Mouse (Mus musculus): ENCODE measurements around the gene Snrnp70. TPM values are rescaled to one million over a fixed set of nuclear protein-coding genes. Genes with fewer than 3 reads are reported as not detected.

The Snrnp70 gene
- 230 TPM for polyA plus RNA-seq (2015; fragmentation: Illumina TruSeq; extraction: RNeasy Lipid Tissue Mini Kit (QIAGEN cat#74804); ENCODE audit: insufficient read depth, low read depth, low replicate concordance)

GRCm38 (mm10) chr7:45395578-45396336 lies at the start of gene Snrnp70:
Snrnp70 (minus strand) TSS chr7:45395742.

GRCm38 (mm10) chr7:45437521-45438276 lies 42.2 kb upstream of the Snrnp70 start, which contains the start of gene Ruvbl2:
Ruvbl2 (minus strand) TSS chr7:45438096.

GRCm38 (mm10) chr7:45434203-45435015 lies 38.9 kb upstream of the Snrnp70 start, which contains the start of gene Gys1:
Gys1 (plus strand) TSS chr7:45434844.

GRCm38 (mm10) chr7:45420615-45420919 lies 25.0 kb upstream of the Snrnp70 start, which contains the start of gene Lhb:
Lhb (plus strand) TSS chr7:45420820.

GRCm38 (mm10) chr7:45413113-45413863 lies 17.7 kb upstream of the Snrnp70 start, which contains the start of gene Ntf5:
Ntf5 (plus strand) TSS chr7:45413695.

GRCm38 (mm10) chr7:45405091-45406075 lies 9.8 kb upstream of the Snrnp70 start, which contains the start of gene Kcna7:
Kcna7 (plus strand) TSS chr7:45405653.

GRCm38 (mm10) chr7:45370475-45371311 lies 24.8 kb downstream of the Snrnp70 start, which contains the start of gene Lin7b:
Lin7b (minus strand) TSS chr7:45370583.

GRCm38 (mm10) chr7:45366652-45367019 lies 28.9 kb downstream of the Snrnp70 start, which contains the start of gene Ppfia3:
Ppfia3 (minus strand) TSS chr7:45367019.

GRCm38 (mm10) chr7:45335056-45335455 lies 60.5 kb downstream of the Snrnp70 start, which contains the start of gene Hrc:
Hrc (plus strand) TSS chr7:45335290.

GRCm38 (mm10) chr7:45333431-45333982 lies 62.0 kb downstream of the Snrnp70 start, which contains the start of gene Trpm4:
Trpm4 (minus strand) TSS chr7:45333780.

Other genes with a start within 250 kb of the Snrnp70 start
- gene Pih1d1, start 241.4 kb downstream of the Snrnp70 start, polyA plus RNA-seq (2015; fragmentation: Illumina TruSeq; extraction: RNeasy Lipid Tissue Mini Kit (QIAGEN cat#74804); ENCODE audit: insufficient read depth, low read depth, low replicate concordance), result 8.8 TPM
- gene Aldh16a1, start 241.2 kb downstream of the Snrnp70 start, polyA plus RNA-seq (2015; fragmentation: Illumina TruSeq; extraction: RNeasy Lipid Tissue Mini Kit (QIAGEN cat#74804); ENCODE audit: insufficient read depth, low read depth, low replicate concordance), result 9.4 TPM
- gene Slc17a7, start 231.8 kb downstream of the Snrnp70 start, polyA plus RNA-seq (2015; fragmentation: Illumina TruSeq; extraction: RNeasy Lipid Tissue Mini Kit (QIAGEN cat#74804); ENCODE audit: insufficient read depth, low read depth, low replicate concordance), result not detected
- gene Gfy, start 216.2 kb downstream of the Snrnp70 start, polyA plus RNA-seq (2015; fragmentation: Illumina TruSeq; extraction: RNeasy Lipid Tissue Mini Kit (QIAGEN cat#74804); ENCODE audit: insufficient read depth, low read depth, low replicate concordance), result not detected
- not detected for gene Pth2, start 214.7 kb downstream of the Snrnp70 start, polyA plus RNA-seq (2015; fragmentation: Illumina TruSeq; extraction: RNeasy Lipid Tissue Mini Kit (QIAGEN cat#74804); ENCODE audit: insufficient read depth, low read depth, low replicate concordance)
- not detected for gene Ccdc155, start 190.8 kb downstream of the Snrnp70 start, polyA plus RNA-seq (2015; fragmentation: Illumina TruSeq; extraction: RNeasy Lipid Tissue Mini Kit (QIAGEN cat#74804); ENCODE audit: insufficient read depth, low read depth, low replicate concordance)
- gene Dkkl1, start 183.6 kb downstream of the Snrnp70 start, polyA plus RNA-seq (2015; fragmentation: Illumina TruSeq; extraction: RNeasy Lipid Tissue Mini Kit (QIAGEN cat#74804); ENCODE audit: insufficient read depth, low read depth, low replicate concordance), result 7.0 TPM
- gene Tead2, start 180.0 kb downstream of the Snrnp70 start, polyA plus RNA-seq (2015; fragmentation: Illumina TruSeq; extraction: RNeasy Lipid Tissue Mini Kit (QIAGEN cat#74804); ENCODE audit: insufficient read depth, low read depth, low replicate concordance), result 98.6 TPM
- gene Cd37, start 156.6 kb downstream of the Snrnp70 start, polyA plus RNA-seq (2015; fragmentation: Illumina TruSeq; extraction: RNeasy Lipid Tissue Mini Kit (QIAGEN cat#74804); ENCODE audit: insufficient read depth, low read depth, low replicate concordance), result 2.7 TPM
- not detected for gene Slc6a16, start 154.7 kb downstream of the Snrnp70 start, polyA plus RNA-seq (2015; fragmentation: Illumina TruSeq; extraction: RNeasy Lipid Tissue Mini Kit (QIAGEN cat#74804); ENCODE audit: insufficient read depth, low read depth, low replicate concordance)
- not detected for gene Slc6a21, start 118.2 kb downstream of the Snrnp70 start, polyA plus RNA-seq (2015; fragmentation: Illumina TruSeq; extraction: RNeasy Lipid Tissue Mini Kit (QIAGEN cat#74804); ENCODE audit: insufficient read depth, low read depth, low replicate concordance)
- gene Trpm4, start 62.0 kb downstream of the Snrnp70 start, polyA plus RNA-seq (2015; fragmentation: Illumina TruSeq; extraction: RNeasy Lipid Tissue Mini Kit (QIAGEN cat#74804); ENCODE audit: insufficient read depth, low read depth, low replicate concordance), result 15.2 TPM
- gene Hrc, start 60.5 kb downstream of the Snrnp70 start, polyA plus RNA-seq (2015; fragmentation: Illumina TruSeq; extraction: RNeasy Lipid Tissue Mini Kit (QIAGEN cat#74804); ENCODE audit: insufficient read depth, low read depth, low replicate concordance), result 0.89 TPM
- 0.92 TPM for gene Ppfia3, start 28.7 kb downstream of the Snrnp70 start, polyA plus RNA-seq (2015; fragmentation: Illumina TruSeq; extraction: RNeasy Lipid Tissue Mini Kit (QIAGEN cat#74804); ENCODE audit: insufficient read depth, low read depth, low replicate concordance)
- gene Lin7b, start 25.2 kb downstream of the Snrnp70 start, polyA plus RNA-seq (2015; fragmentation: Illumina TruSeq; extraction: RNeasy Lipid Tissue Mini Kit (QIAGEN cat#74804); ENCODE audit: insufficient read depth, low read depth, low replicate concordance), result 4.4 TPM
- not detected for gene Kcna7, start 9.9 kb upstream of the Snrnp70 start, polyA plus RNA-seq (2015; fragmentation: Illumina TruSeq; extraction: RNeasy Lipid Tissue Mini Kit (QIAGEN cat#74804); ENCODE audit: insufficient read depth, low read depth, low replicate concordance)
- not detected for gene Ntf5, start 18.0 kb upstream of the Snrnp70 start, polyA plus RNA-seq (2015; fragmentation: Illumina TruSeq; extraction: RNeasy Lipid Tissue Mini Kit (QIAGEN cat#74804); ENCODE audit: insufficient read depth, low read depth, low replicate concordance)
- not detected for gene Lhb, start 25.1 kb upstream of the Snrnp70 start, polyA plus RNA-seq (2015; fragmentation: Illumina TruSeq; extraction: RNeasy Lipid Tissue Mini Kit (QIAGEN cat#74804); ENCODE audit: insufficient read depth, low read depth, low replicate concordance)
- gene Gys1, start 39.1 kb upstream of the Snrnp70 start, polyA plus RNA-seq (2015; fragmentation: Illumina TruSeq; extraction: RNeasy Lipid Tissue Mini Kit (QIAGEN cat#74804); ENCODE audit: insufficient read depth, low read depth, low replicate concordance), result 3.9 TPM
- 11.0 TPM for gene Ruvbl2, start 42.4 kb upstream of the Snrnp70 start, polyA plus RNA-seq (2015; fragmentation: Illumina TruSeq; extraction: RNeasy Lipid Tissue Mini Kit (QIAGEN cat#74804); ENCODE audit: insufficient read depth, low read depth, low replicate concordance)
- gene Ftl1, start 64.1 kb upstream of the Snrnp70 start, polyA plus RNA-seq (2015; fragmentation: Illumina TruSeq; extraction: RNeasy Lipid Tissue Mini Kit (QIAGEN cat#74804); ENCODE audit: insufficient read depth, low read depth, low replicate concordance), result 893 TPM
- 42.0 TPM for gene Bax, start 71.2 kb upstream of the Snrnp70 start, polyA plus RNA-seq (2015; fragmentation: Illumina TruSeq; extraction: RNeasy Lipid Tissue Mini Kit (QIAGEN cat#74804); ENCODE audit: insufficient read depth, low read depth, low replicate concordance)
- 1.5 TPM for gene Tulp2, start 86.1 kb upstream of the Snrnp70 start, polyA plus RNA-seq (2015; fragmentation: Illumina TruSeq; extraction: RNeasy Lipid Tissue Mini Kit (QIAGEN cat#74804); ENCODE audit: insufficient read depth, low read depth, low replicate concordance)
- gene Gm45808, start 91.1 kb upstream of the Snrnp70 start, polyA plus RNA-seq (2015; fragmentation: Illumina TruSeq; extraction: RNeasy Lipid Tissue Mini Kit (QIAGEN cat#74804); ENCODE audit: insufficient read depth, low read depth, low replicate concordance), result not detected
- gene Dhdh, start 93.1 kb upstream of the Snrnp70 start, polyA plus RNA-seq (2015; fragmentation: Illumina TruSeq; extraction: RNeasy Lipid Tissue Mini Kit (QIAGEN cat#74804); ENCODE audit: insufficient read depth, low read depth, low replicate concordance), result 2.1 TPM
- gene Nucb1, start 114.7 kb upstream of the Snrnp70 start, polyA plus RNA-seq (2015; fragmentation: Illumina TruSeq; extraction: RNeasy Lipid Tissue Mini Kit (QIAGEN cat#74804); ENCODE audit: insufficient read depth, low read depth, low replicate concordance), result 43.0 TPM
- 14.2 TPM for gene Ppp1r15a, start 130.5 kb upstream of the Snrnp70 start, polyA plus RNA-seq (2015; fragmentation: Illumina TruSeq; extraction: RNeasy Lipid Tissue Mini Kit (QIAGEN cat#74804); ENCODE audit: insufficient read depth, low read depth, low replicate concordance)
- 3.5 TPM for gene Plekha4, start 130.6 kb upstream of the Snrnp70 start, polyA plus RNA-seq (2015; fragmentation: Illumina TruSeq; extraction: RNeasy Lipid Tissue Mini Kit (QIAGEN cat#74804); ENCODE audit: insufficient read depth, low read depth, low replicate concordance)
- gene Hsd17b14, start 159.2 kb upstream of the Snrnp70 start, polyA plus RNA-seq (2015; fragmentation: Illumina TruSeq; extraction: RNeasy Lipid Tissue Mini Kit (QIAGEN cat#74804); ENCODE audit: insufficient read depth, low read depth, low replicate concordance), result not detected
- gene Bcat2, start 174.4 kb upstream of the Snrnp70 start, polyA plus RNA-seq (2015; fragmentation: Illumina TruSeq; extraction: RNeasy Lipid Tissue Mini Kit (QIAGEN cat#74804); ENCODE audit: insufficient read depth, low read depth, low replicate concordance), result 127 TPM
- 41.8 TPM for gene Fgf21, start 219.7 kb upstream of the Snrnp70 start, polyA plus RNA-seq (2015; fragmentation: Illumina TruSeq; extraction: RNeasy Lipid Tissue Mini Kit (QIAGEN cat#74804); ENCODE audit: insufficient read depth, low read depth, low replicate concordance)
- 4.9 TPM for gene Fut1, start 221.5 kb upstream of the Snrnp70 start, polyA plus RNA-seq (2015; fragmentation: Illumina TruSeq; extraction: RNeasy Lipid Tissue Mini Kit (QIAGEN cat#74804); ENCODE audit: insufficient read depth, low read depth, low replicate concordance)
- gene Izumo1, start 226.1 kb upstream of the Snrnp70 start, polyA plus RNA-seq (2015; fragmentation: Illumina TruSeq; extraction: RNeasy Lipid Tissue Mini Kit (QIAGEN cat#74804); ENCODE audit: insufficient read depth, low read depth, low replicate concordance), result 2.0 TPM
- 11.1 TPM for gene Rasip1, start 231.7 kb upstream of the Snrnp70 start, polyA plus RNA-seq (2015; fragmentation: Illumina TruSeq; extraction: RNeasy Lipid Tissue Mini Kit (QIAGEN cat#74804); ENCODE audit: insufficient read depth, low read depth, low replicate concordance)
- 2.2 TPM for gene Mamstr, start 244.2 kb upstream of the Snrnp70 start, polyA plus RNA-seq (2015; fragmentation: Illumina TruSeq; extraction: RNeasy Lipid Tissue Mini Kit (QIAGEN cat#74804); ENCODE audit: insufficient read depth, low read depth, low replicate concordance)

All from pancreas, adult 10 weeks (tissue).